Mouse (Mus musculus) embryonic facial prominence, embryonic 11.5 days (tissue): ENCODE measurements around the gene Slc7a5. TPM values are rescaled to one million over a fixed set of nuclear protein-coding genes. Genes with fewer than 3 reads are reported as not detected.

ENCODE experiments used
- ATAC-seq: fragments of 200-750 bp; cut with Nextera tagmentation; replicated peaks from 2 replicates; pipeline ENCODE4 v1.8.0; 2017; ENCODE audit warnings: low read depth; ENCODE audit not compliant: insufficient number of reproducible peaks, low FRiP score, low TSS enrichment
- DNase-seq: peaks from one replicate; pipeline ENCODE4 v3.0.0-alpha.2; 2015; ENCODE audit warnings: low spot score
- H3K27ac ChIP-seq: fragments of 300-500 bp; sonication (generic); replicated peaks from 2 replicates; pipeline ENCODE4 v1.5.1; 2014; ENCODE audit warnings: mild to moderate bottlenecking, low read depth, low read length, control low read depth
- H3K27me3 ChIP-seq: fragments of 300-500 bp; sonication (generic); 2 replicates; pipeline ENCODE4 v1.6.1; 2014; ENCODE audit warnings: mild to moderate bottlenecking, low read length, moderate library complexity, mixed read lengths; ENCODE audit not compliant: control insufficient read depth, insufficient read depth
- H3K36me3 ChIP-seq: fragments of 300-500 bp; sonication (generic); replicated peaks from 2 replicates; pipeline ENCODE4 v1.6.1; 2014; ENCODE audit warnings: low read depth, mild to moderate bottlenecking, low read length, moderate library complexity, mixed read lengths; ENCODE audit not compliant: control insufficient read depth, insufficient read depth
- H3K4me1 ChIP-seq: fragments of 300-500 bp; sonication (generic); 2 replicates; pipeline ENCODE4 v1.6.1; 2014; ENCODE audit warnings: low read length, mixed read lengths; ENCODE audit not compliant: control insufficient read depth, insufficient read depth
- H3K4me2 ChIP-seq: fragments of 300-500 bp; sonication (generic); 2 replicates; pipeline ENCODE4 v1.6.1; 2014; ENCODE audit warnings: low read depth, mild to moderate bottlenecking, control low read depth, low read length, moderate library complexity
- H3K4me3 ChIP-seq: fragments of 300-500 bp; sonication (generic); 2 replicates; pipeline ENCODE4 v1.5.1; 2014; ENCODE audit warnings: low read depth, low read length, control low read depth
- H3K9ac ChIP-seq: fragments of 300-500 bp; sonication (generic); replicated peaks from 2 replicates; pipeline ENCODE4 v1.6.1; 2014; ENCODE audit warnings: mild to moderate bottlenecking, control low read depth, low read length
- H3K9me3 ChIP-seq: fragments of 300-500 bp; sonication (generic); replicated peaks from 2 replicates; pipeline ENCODE4 v1.6.1; 2016; ENCODE audit warnings: mild to moderate bottlenecking, low read length, inconsistent platforms, mixed read lengths; ENCODE audit not compliant: control insufficient read depth
- WGBS: fragments of 180-500 bp; shearing (Covaris S2); extraction: QIAGEN DNeasy Blood & Tissue Kit; methylation state at CpG from one replicate; pipeline ENCODE4 v1.1.7; 2014; 5-methylcytosine and 5-hydroxymethylcytosine counted together
- polyA plus RNA-seq: library from polyadenylated mRNA; unstranded; fragments of >200 nt; fragmentation: Nextera tagmentation; extraction: Ambion mirVana; gene quantifications from 2 replicates; pipeline ENCODE4 v1.2.1, GENCODE M21; 2014

Gene Slc7a5
- polyA plus RNA-seq, 1 experiment from 2014 or later, result 17.7 TPM

- Histone ChIP-seq H3K27me3 (no peaks in the 10 kb centered on the region), H3K4me2 (no peak overlapping the region), H3K4me1 (no peaks in the 10 kb centered on the region), H3K36me3 (no peaks in the 10 kb centered on the region), H3K9ac (no peak overlapping the region), H3K9me3 (no peaks in the 10 kb centered on the region), H3K27ac (no peak overlapping the region), H3K4me3 (no peak overlapping the region)
- WGBS, result 85% methylated on average over 8 of the region's 8 CpGs
- DNase-seq (no peak), ATAC-seq (no peak)
Observed at GRCm38 (mm10) chr8:121842064-121842955, 65.2 kb downstream of the Slc7a5 start.

DNA sequence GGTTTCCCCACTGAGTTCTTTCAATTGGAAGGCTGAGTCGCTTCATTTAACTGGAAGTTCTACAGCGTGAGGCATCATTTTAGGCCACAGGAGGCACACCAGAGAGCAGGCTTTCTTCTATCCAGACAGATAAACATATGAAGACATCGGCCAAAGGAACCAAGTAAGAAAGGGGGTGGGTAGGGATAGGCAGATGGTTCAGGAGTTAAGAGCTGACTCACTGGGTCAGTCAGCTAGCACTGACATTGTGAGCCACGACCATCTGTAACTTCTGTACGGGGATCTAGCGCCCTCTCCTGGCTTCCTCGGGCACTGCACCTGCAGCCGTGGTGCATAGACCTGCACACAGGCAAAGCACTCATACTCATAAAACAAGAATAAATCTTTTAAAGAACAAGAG is 66.3 kb downstream of the Slc7a5 start:
- DNase-seq (peak; percentile 35), ATAC-seq (no peak)
- Histone ChIP-seq H3K27me3 (no peaks in the 10 kb centered on the region), H3K4me1 (no peaks in the 10 kb centered on the region), H3K27ac (no peak overlapping the region), H3K4me2 (no peak overlapping the region), H3K4me3 (no peak overlapping the region), H3K9ac (no peak overlapping the region), H3K9me3 (no peaks in the 10 kb centered on the region), H3K36me3 (no peaks in the 10 kb centered on the region)
- WGBS, result 61% methylated on average over 8 of the region's 8 CpGs

- 18% methylated on average over 6 of the region's 6 CpGs for WGBS
- H3K27ac ChIP-seq, result no peak overlapping the region
- H3K9me3 ChIP-seq, result no peaks in the 10 kb centered on the region
- H3K4me2 ChIP-seq, result no peak overlapping the region
- ATAC-seq, result no peak
- no peaks in the 10 kb centered on the region for H3K36me3 ChIP-seq
- H3K4me1 ChIP-seq, result peaks cover 8% of the 10 kb centered on the region
- no peaks in the 10 kb centered on the region for H3K27me3 ChIP-seq
- H3K9ac ChIP-seq, result no peak overlapping the region
- no peak overlapping the region for H3K4me3 ChIP-seq
- DNase-seq, result peak; percentile 77
Observed at GRCm38 (mm10) chr8:121832503-121832902, 75.0 kb downstream of the Slc7a5 start.

- H3K4me2 ChIP-seq, result no peak overlapping the region
- H3K4me3 ChIP-seq, result no peak overlapping the region
- peaks cover 8% of the 10 kb centered on the region for H3K4me1 ChIP-seq
- H3K36me3 ChIP-seq, result no peaks in the 10 kb centered on the region
- H3K9me3 ChIP-seq, result no peaks in the 10 kb centered on the region
- no peak for DNase-seq
- no peak for ATAC-seq
- no peaks in the 10 kb centered on the region for H3K27me3 ChIP-seq
- WGBS, result 77% methylated on average over 2 of the region's 2 CpGs
- H3K27ac ChIP-seq, result no peak overlapping the region
- H3K9ac ChIP-seq, result no peak overlapping the region
Observed at GRCm38 (mm10) chr8:121832061-121832460, 75.4 kb downstream of the Slc7a5 start.

Other genes starting within 250 kb of the Slc7a5 start
- gene Jph3, start 178.1 kb downstream of the Slc7a5 start, polyA plus RNA-seq, result 4.1 and 4.3 TPM in 2 replicates
- 43.1 and 45.3 TPM in 2 replicates for gene Klhdc4, start 78.1 kb downstream of the Slc7a5 start, polyA plus RNA-seq
- not detected in 2 replicates for gene Car5a, start 37.2 kb upstream of the Slc7a5 start, polyA plus RNA-seq
- 50.5 and 56.2 TPM in 2 replicates for gene Banp, start 42.1 kb upstream of the Slc7a5 start, polyA plus RNA-seq